Mouse (Mus musculus): ENCODE measurements around the gene Nr1d1. TPM values are rescaled to one million over a fixed set of nuclear protein-coding genes. Genes with fewer than 3 reads are reported as not detected.

Nr1d1 gene
- polyA plus RNA-seq, 1 experiment from 2014 or later = 1.4 TPM

GRCm38 (mm10) chr11:98783236-98783696 is 8.1 kb upstream of the Nr1d1 start:
- Histone ChIP-seq H3K27ac (ENCODE audit: low read length) (peak overlapping the region; percentile 95), H3K9ac (ENCODE audit: low read length) (peak overlapping the region; percentile 63), H3K9me3 (ENCODE audit: control insufficient read depth, low read length) (no peaks in the 10 kb centered on the region), H3K4me1 (replicated peaks; ENCODE audit: control insufficient read depth, insufficient read depth, low read length) (peaks cover 57% of the 10 kb centered on the region), H3K4me3 (ENCODE audit: low read length) (peak overlapping the region; percentile 33), H3K27me3 (ENCODE audit: control insufficient read depth, insufficient read depth, low read depth, low read length) (no peaks in the 10 kb centered on the region), H3K36me3 (ENCODE audit: control insufficient read depth, insufficient read depth, low read length) (no peaks in the 10 kb centered on the region), H3K4me2 (ENCODE audit: low read depth, low read length) (peak overlapping the region; percentile 51)
- under 1% methylated on average over 20 of the region's 20 CpGs for WGBS
- ATAC-seq (ENCODE audit: low read depth) = peak; percentile 68

- H3K4me2 ChIP-seq (ENCODE audit: low read depth, low read length) = peak overlapping the region; percentile 51
- no peaks in the 10 kb centered on the region for H3K9me3 ChIP-seq (ENCODE audit: control insufficient read depth, low read length)
- H3K4me3 ChIP-seq (ENCODE audit: low read length) = no peak overlapping the region
- ATAC-seq (ENCODE audit: low read depth) = no peak
- H3K36me3 ChIP-seq (ENCODE audit: control insufficient read depth, insufficient read depth, low read length) = no peaks in the 10 kb centered on the region
- peak overlapping the region; percentile 95 for H3K27ac ChIP-seq (ENCODE audit: low read length)
- no peaks in the 10 kb centered on the region for H3K27me3 ChIP-seq (ENCODE audit: control insufficient read depth, insufficient read depth, low read depth, low read length)
- peak overlapping the region; percentile 63 for H3K9ac ChIP-seq (ENCODE audit: low read length)
- 6% methylated on average over 17 of the region's 17 CpGs for WGBS
- H3K4me1 ChIP-seq (replicated peaks; ENCODE audit: control insufficient read depth, insufficient read depth, low read length) = peaks cover 60% of the 10 kb centered on the region
Measured at GRCm38 (mm10) chr11:98782651-98783235, 7.6 kb upstream of the Nr1d1 start.

- no peaks in the 10 kb centered on the region for H3K9me3 ChIP-seq (ENCODE audit: control insufficient read depth, low read length)
- no peak overlapping the region for H3K4me3 ChIP-seq (ENCODE audit: low read length)
- no peaks in the 10 kb centered on the region for H3K27me3 ChIP-seq (ENCODE audit: control insufficient read depth, insufficient read depth, low read depth, low read length)
- no peak for ATAC-seq (ENCODE audit: low read depth)
- H3K4me1 ChIP-seq (replicated peaks; ENCODE audit: control insufficient read depth, insufficient read depth, low read length) = peaks cover 61% of the 10 kb centered on the region
- no peak overlapping the region for H3K4me2 ChIP-seq (ENCODE audit: low read depth, low read length)
- no peak overlapping the region for H3K9ac ChIP-seq (ENCODE audit: low read length)
- no peaks in the 10 kb centered on the region for H3K36me3 ChIP-seq (ENCODE audit: control insufficient read depth, insufficient read depth, low read length)
- 22% methylated on average over 13 of the region's 14 CpGs for WGBS
- H3K27ac ChIP-seq (ENCODE audit: low read length) = peak overlapping the region; percentile 95
Measured at GRCm38 (mm10) chr11:98781851-98782512, 6.8 kb upstream of the Nr1d1 start.

GRCm38 (mm10) chr11:98777888-98778287 is 2.8 kb upstream of the Nr1d1 start:
- Histone ChIP-seq H3K27ac (ENCODE audit: low read length) (peak overlapping the region; percentile 97), H3K9me3 (ENCODE audit: control insufficient read depth, low read length) (no peaks in the 10 kb centered on the region), H3K27me3 (ENCODE audit: control insufficient read depth, insufficient read depth, low read depth, low read length) (no peaks in the 10 kb centered on the region), H3K9ac (ENCODE audit: low read length) (no peak overlapping the region), H3K4me3 (ENCODE audit: low read length) (no peak overlapping the region), H3K4me2 (ENCODE audit: low read depth, low read length) (no peak overlapping the region), H3K36me3 (ENCODE audit: control insufficient read depth, insufficient read depth, low read length) (no peaks in the 10 kb centered on the region), H3K4me1 (replicated peaks; ENCODE audit: control insufficient read depth, insufficient read depth, low read length) (peaks cover 60% of the 10 kb centered on the region)
- ATAC-seq (ENCODE audit: low read depth) = no peak

GRCm38 (mm10) chr11:98776843-98777590 is 1.9 kb upstream of the Nr1d1 start:
- Histone ChIP-seq H3K9ac (ENCODE audit: low read length) (peak overlapping the region; percentile 51), H3K4me3 (ENCODE audit: low read length) (no peak overlapping the region), H3K36me3 (ENCODE audit: control insufficient read depth, insufficient read depth, low read length) (no peaks in the 10 kb centered on the region), H3K4me2 (ENCODE audit: low read depth, low read length) (peak overlapping the region; percentile 59), H3K4me1 (replicated peaks; ENCODE audit: control insufficient read depth, insufficient read depth, low read length) (peaks cover 58% of the 10 kb centered on the region), H3K27ac (ENCODE audit: low read length) (peak overlapping the region; percentile 97), H3K9me3 (ENCODE audit: control insufficient read depth, low read length) (no peaks in the 10 kb centered on the region), H3K27me3 (ENCODE audit: control insufficient read depth, insufficient read depth, low read depth, low read length) (no peaks in the 10 kb centered on the region)
- 4% methylated on average over 9 of the region's 9 CpGs for WGBS
- peak; percentile 15 for ATAC-seq (ENCODE audit: low read depth)

GRCm38 (mm10) chr11:98776052-98776764 is 1.1 kb upstream of the Nr1d1 start:
- peak overlapping the region; percentile 47 for H3K4me3 ChIP-seq (ENCODE audit: low read length)

GRCm38 (mm10) chr11:98775348-98776051 is 367 bp upstream of the Nr1d1 start:
- Histone ChIP-seq H3K36me3 (ENCODE audit: control insufficient read depth, insufficient read depth, low read length) (no peaks in the 10 kb centered on the region), H3K9ac (ENCODE audit: low read length) (peak overlapping the region; percentile 51), H3K9me3 (ENCODE audit: control insufficient read depth, low read length) (no peaks in the 10 kb centered on the region), H3K27ac (ENCODE audit: low read length) (peak overlapping the region; percentile 97), H3K4me1 (replicated peaks; ENCODE audit: control insufficient read depth, insufficient read depth, low read length) (peaks cover 57% of the 10 kb centered on the region), H3K27me3 (ENCODE audit: control insufficient read depth, insufficient read depth, low read depth, low read length) (no peaks in the 10 kb centered on the region), H3K4me2 (ENCODE audit: low read depth, low read length) (peak overlapping the region; percentile 59), H3K4me3 (ENCODE audit: low read length) (peak overlapping the region; percentile 47)
- WGBS = under 1% methylated on average over 15 of the region's 15 CpGs
- ATAC-seq (ENCODE audit: low read depth) = peak; percentile 69

More at GRCm38 (mm10) chr11:98776052-98776764, 1.1 kb upstream of the Nr1d1 start:
- WGBS = 26% methylated on average over 12 of the region's 12 CpGs
- Histone ChIP-seq H3K4me1 (replicated peaks; ENCODE audit: control insufficient read depth, insufficient read depth, low read length) (peaks cover 57% of the 10 kb centered on the region), H3K9me3 (ENCODE audit: control insufficient read depth, low read length) (no peaks in the 10 kb centered on the region), H3K4me2 (ENCODE audit: low read depth, low read length) (peak overlapping the region; percentile 59), H3K27ac (ENCODE audit: low read length) (peak overlapping the region; percentile 97), H3K27me3 (ENCODE audit: control insufficient read depth, insufficient read depth, low read depth, low read length) (no peaks in the 10 kb centered on the region), H3K36me3 (ENCODE audit: control insufficient read depth, insufficient read depth, low read length) (no peaks in the 10 kb centered on the region), H3K9ac (ENCODE audit: low read length) (peak overlapping the region; percentile 51)
- ATAC-seq (ENCODE audit: low read depth) = no peak

- Histone ChIP-seq H3K4me3 (ENCODE audit: low read length) (peak overlapping the region; percentile 47), H3K4me1 (replicated peaks; ENCODE audit: control insufficient read depth, insufficient read depth, low read length) (peaks cover 60% of the 10 kb centered on the region), H3K9me3 (ENCODE audit: control insufficient read depth, low read length) (no peaks in the 10 kb centered on the region), H3K36me3 (ENCODE audit: control insufficient read depth, insufficient read depth, low read length) (peaks cover 6% of the 10 kb centered on the region; the same call in 1 of the 2 replicates), H3K4me2 (ENCODE audit: low read depth, low read length) (peak overlapping the region; percentile 59), H3K27me3 (ENCODE audit: control insufficient read depth, insufficient read depth, low read depth, low read length) (no peaks in the 10 kb centered on the region), H3K9ac (ENCODE audit: low read length) (peak overlapping the region; percentile 41; the same call in 1 of the 2 replicates), H3K27ac (ENCODE audit: low read length) (peak overlapping the region; percentile 78)
- WGBS = under 1% methylated on average over 36 of the region's 37 CpGs
- peak; percentile 81 for ATAC-seq (ENCODE audit: low read depth)
Measured at GRCm38 (mm10) chr11:98773635-98774295, 1.4 kb downstream of the Nr1d1 start.

All from lung, embryonic 16.5 days (tissue).